Mouse (Mus musculus) Muller cell, postnatal 12 days (primary cell): ENCODE measurements around the gene Clcn7.
"Not testable (repeated sequence)": the region's sequence is repeated elsewhere in the genome, so short reads cannot be mapped to it uniquely, and the experiment has no call there.

Experiments used
- DNase-seq: peaks from one replicate; pipeline ENCODE4 v3.0.0-alpha.2; 2015; ENCODE audit errors: inconsistent ontology term

The Clcn7 gene

GRCm38 (mm10) chr17:25133275-25133698, at the start of gene Clcn7:
Clcn7 (plus strand) TSS chr17:25133391.
- peak; percentile 86 for DNase-seq

DNA sequence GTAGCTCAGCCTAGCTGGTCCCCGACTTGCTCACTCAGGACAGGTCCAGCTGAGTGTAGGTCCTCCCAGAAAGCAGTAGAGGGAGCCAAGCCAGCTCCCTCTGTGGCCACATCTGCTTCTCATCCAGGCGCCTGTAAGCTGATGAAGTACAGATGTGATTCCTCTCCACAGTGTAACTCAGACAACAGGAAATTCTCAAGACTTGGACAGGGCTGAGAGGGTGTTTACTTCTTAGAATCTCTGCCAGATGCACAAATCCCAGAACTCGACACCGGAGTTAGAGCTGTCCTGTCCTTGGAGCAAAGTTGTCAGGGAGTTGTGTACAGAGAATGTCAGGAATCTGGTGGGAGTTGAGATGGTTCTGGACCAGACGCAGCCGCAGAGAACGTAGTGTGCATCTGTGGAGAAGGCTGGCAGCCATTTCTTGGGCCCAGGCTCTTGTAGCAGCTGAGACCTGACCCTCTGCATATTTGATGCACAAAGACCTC, 49.7 kb upstream of the Clcn7 start, which contains the start of gene Tmem204:
Gene Tmem204, minus strand, starts transcription at position 148 of the 488 bp plus-strand sequence.
- DNase-seq = peak; percentile 17

- no peak for DNase-seq
Measured at GRCm38 (mm10) chr17:25084835-25085385, 48.3 kb upstream of the Clcn7 start.

DNA sequence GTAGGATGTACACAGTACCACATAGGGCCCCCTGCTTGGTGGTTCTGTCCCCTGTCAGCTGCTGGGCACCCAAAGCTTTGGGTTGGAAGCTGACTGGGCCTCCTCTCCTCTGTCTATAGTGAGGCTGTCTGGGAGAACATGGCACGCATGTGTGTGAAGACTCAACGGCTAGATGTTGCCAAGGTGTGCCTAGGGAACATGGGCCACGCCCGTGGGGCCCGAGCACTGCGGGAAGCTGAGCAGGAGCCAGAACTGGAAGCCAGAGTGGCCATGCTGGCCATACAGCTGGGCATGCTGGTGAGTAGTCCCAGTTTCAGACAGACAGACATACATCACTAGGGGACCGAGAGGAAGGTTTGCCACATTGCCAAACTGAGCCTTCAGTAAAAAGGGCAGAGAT, 46.5 kb upstream of the Clcn7 start:
- no peak for DNase-seq

DNA sequence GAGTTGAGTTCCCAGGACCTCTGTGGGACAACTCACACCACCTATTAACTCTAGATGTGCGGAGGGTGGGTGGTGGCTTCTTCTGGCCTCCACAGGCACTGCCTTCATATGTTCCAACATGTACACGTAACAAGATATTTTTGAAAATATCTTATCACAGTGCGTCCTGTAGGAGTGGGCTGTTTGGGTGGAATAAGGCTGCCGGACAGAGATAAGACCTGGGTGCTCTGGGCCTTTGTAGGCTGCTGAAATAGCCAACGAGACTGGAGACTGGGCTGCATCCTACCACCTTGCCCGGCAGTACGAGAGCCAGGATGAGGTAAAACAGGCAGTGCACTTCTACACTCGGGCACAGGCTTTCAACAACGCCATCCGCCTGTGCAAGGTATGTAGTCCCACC, 44.0 kb upstream of the Clcn7 start:
- no peak for DNase-seq

- DNase-seq = no peak
Measured at GRCm38 (mm10) chr17:25090450-25090849, 42.7 kb upstream of the Clcn7 start.

DNA sequence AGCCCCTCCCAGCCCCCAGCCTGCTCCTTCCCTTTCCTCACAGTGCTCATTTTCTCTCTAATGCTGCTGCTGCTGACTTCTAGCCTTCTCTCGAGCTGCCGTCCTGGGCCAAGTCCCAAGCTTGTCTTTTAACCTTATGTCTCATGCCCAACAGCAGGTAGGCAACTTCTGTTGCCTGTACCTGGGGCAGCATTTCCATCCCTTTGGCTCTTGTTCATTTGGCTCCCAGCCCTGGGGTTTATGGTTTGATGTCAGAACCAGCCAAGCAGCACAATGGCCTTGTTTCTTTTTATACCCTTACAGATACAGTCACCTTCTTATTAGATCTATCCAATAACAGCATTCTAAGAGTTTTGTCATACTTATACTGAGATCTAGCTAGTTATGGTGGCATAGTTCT, 37.0 kb upstream of the Clcn7 start:
- DNase-seq = no peak

- no peak for DNase-seq
Measured at GRCm38 (mm10) chr17:25100052-25100451, 33.1 kb upstream of the Clcn7 start.

DNA sequence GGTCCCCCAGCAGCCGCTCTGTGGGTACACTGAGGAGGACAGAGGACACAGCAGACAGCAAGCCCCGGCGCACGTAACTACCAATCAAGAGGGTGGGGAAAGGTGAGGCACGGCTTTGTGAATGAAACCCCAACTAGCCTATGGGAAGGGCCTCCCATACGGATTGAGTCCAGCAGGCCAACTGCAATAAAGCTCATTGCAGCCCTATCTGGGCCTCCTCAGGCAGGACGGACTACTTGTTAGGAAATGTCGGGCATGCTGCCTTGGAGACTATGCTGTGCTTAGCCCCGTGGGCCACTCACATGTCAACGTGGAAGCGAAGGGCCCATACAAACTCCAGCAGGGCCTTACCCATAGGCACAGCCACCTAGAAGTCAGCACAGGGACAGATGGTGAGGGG, 31.9 kb upstream of the Clcn7 start:
- no peak for DNase-seq

GRCm38 (mm10) chr17:25107786-25108185, 25.4 kb upstream of the Clcn7 start:
- DNase-seq = no peak

- peak; percentile 59 for DNase-seq
Measured at GRCm38 (mm10) chr17:25109578-25109977, 23.6 kb upstream of the Clcn7 start.

GRCm38 (mm10) chr17:25110590-25110989, 22.6 kb upstream of the Clcn7 start:
- DNase-seq = no peak

DNA sequence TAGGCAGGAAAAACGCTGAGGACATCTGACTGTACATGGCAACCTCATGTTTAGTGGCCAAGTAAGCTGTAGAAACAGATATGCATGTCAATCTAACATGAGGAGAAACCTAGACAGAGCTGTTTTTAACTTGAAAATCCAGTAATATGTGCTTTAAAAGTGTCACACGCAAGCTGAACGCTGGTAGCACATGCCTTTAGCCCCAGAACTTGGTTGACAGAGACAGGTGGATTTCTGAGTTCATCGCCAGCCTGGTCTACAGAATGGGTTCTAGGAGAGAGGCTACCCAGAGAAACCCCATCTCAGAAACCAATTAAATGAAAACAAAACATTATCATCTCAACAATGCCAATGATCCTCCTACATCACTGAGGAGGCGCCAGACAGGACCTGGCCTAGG, 22.0 kb upstream of the Clcn7 start:
- no peak for DNase-seq

DNA sequence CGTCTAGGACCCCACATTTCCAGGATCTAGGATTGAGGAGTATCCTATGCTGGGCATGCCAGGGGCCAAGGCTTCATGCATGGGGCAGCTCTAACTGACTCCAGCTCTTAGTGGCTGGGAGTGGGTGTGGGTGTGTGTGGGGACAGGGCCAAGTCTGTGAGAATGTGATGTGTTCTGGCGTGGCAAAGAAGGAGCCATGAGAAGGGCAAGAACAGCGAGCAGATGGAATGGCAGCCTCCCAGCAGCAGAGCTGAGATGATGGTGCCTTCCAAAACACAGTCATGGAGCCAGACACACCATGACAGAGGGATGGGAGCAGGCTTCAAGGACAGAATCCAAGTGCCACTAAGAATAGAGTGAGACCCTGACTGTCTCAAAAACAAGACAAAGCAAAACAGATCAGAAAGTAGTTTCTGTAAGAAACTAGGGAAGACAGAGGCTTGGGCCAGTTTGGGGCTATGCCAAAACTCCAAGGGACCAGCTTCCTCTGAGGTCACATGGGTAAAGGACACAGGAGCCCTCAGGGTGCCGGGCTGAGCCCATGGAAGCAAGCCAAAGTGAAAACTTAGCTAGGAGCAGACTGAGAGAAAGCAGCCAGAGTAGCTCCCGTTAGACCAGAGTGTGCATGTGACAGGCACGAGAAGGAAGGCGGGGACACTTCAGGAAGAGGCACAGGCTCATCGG, 21.3 kb upstream of the Clcn7 start:
- no peak for DNase-seq

- no peak for DNase-seq
Measured at GRCm38 (mm10) chr17:25112423-25112810, 20.8 kb upstream of the Clcn7 start.

- DNase-seq = no peak
Measured at GRCm38 (mm10) chr17:25114908-25115645, 18.1 kb upstream of the Clcn7 start.

GRCm38 (mm10) chr17:25115664-25116432, 17.3 kb upstream of the Clcn7 start, which contains the start of gene Telo2:
Telo2 (minus strand) TSS chr17:25115967.
- DNase-seq = peak; percentile 90

DNA sequence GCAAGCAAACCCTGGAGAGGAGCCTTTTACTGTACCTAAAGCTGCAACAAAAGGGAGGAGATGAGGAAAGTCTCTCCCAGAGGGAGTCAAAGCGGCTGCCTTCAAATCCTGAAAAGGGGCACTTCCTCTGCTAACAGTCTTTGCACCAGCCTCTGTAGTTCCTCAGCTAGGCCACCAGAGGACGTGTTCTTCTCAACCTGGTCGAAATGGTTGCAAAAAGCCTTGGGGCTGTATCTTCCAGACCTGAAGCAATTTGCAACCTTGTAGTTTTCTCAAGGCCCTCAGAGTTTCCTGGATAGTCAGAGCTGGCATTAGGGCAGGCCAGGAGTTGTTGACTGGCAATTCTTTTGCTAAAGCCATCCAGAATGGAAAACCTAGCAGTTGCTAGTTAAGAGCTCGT, 15.9 kb upstream of the Clcn7 start:
- DNase-seq = no peak

DNA sequence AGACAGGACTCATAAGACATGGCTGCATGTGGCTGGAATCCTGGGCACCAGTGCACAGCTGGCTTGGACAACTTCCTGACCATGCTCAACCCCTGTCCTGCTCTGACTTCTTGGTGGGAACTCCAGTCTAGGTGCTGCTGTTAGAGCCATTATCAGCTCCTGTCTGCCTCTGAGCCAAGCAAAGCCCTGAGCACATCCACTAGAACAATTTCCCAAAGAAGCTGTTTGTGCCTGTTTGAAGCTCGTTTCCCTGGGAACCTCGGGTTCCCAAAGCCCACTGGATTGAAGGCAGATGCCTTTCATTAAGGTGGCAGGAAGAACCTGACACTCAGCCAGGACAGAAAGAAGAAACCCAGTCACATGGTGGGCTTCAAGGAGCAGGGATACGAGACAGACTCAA, 12.8 kb upstream of the Clcn7 start, which contains the start of gene Ptx4:
Gene Ptx4, plus strand, starts transcription at position 355 of the 400 bp plus-strand sequence.
- DNase-seq = no peak

- DNase-seq = no peak
Measured at GRCm38 (mm10) chr17:25123979-25124378, 9.2 kb upstream of the Clcn7 start.

DNA sequence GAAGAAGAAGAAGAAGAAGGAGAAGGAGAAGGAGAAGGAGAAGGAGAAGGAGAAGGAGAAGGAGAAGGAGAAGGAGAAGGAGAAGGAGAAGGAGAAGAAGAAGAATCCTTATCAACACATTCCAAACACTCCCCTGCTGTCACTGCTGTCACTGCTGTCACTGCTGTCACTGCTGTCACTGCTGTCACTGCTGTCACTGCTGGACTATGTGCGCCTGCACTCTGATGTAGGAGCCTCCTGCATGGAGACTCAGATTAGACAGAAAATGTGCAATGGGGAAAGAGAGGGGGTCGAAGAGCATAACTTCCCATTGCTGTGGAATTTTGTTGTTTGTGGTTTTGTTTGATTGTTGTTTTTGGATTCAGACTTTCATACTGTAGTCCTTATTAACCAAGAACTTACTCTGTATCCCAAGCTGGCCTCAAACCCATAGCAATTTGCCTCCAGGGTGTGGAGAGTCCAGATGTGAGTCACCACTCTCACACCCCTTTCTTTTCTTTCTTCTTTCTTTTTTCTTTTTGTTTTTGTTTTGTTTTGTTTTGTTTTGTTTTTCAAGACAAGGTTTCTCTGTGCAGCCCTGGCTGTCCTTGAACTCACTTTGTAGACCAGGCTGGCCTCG, 7.6 kb upstream of the Clcn7 start:
- not testable (repeated sequence) for DNase-seq
